Mouse (Mus musculus): Measurements from ENCODE around the gene Csrnp1. TPM values are rescaled to one million over a fixed set of nuclear protein-coding genes. Genes with fewer than 3 reads are reported as not detected.

The Csrnp1 gene
- polyA plus RNA-seq, 1 experiment from 2014 or later: 1.6 TPM

- no peak overlapping the region for H3K4me3 ChIP-seq (ENCODE audit: low read depth, low read length)
- DNase-seq (ENCODE audit: low spot score) (no peak), ATAC-seq (replicated peaks; ENCODE audit: low FRiP score) (no peak)
- H3K36me3 ChIP-seq (ENCODE audit: control insufficient read depth, insufficient read depth, low read length): no peaks in the 10 kb centered on the region
- no peak overlapping the region for H3K4me2 ChIP-seq (ENCODE audit: low read depth, low read length, severe bottlenecking)
- H3K27ac ChIP-seq (ENCODE audit: low read depth, low read length): no peak overlapping the region
- no peak overlapping the region for H3K9ac ChIP-seq (ENCODE audit: low read length)
- no peaks in the 10 kb centered on the region for H3K4me1 ChIP-seq (replicated peaks; ENCODE audit: control insufficient read depth, insufficient read depth, low read length)
- H3K27me3 ChIP-seq (ENCODE audit: control insufficient read depth, insufficient read depth, low read length): no peaks in the 10 kb centered on the region
- H3K9me3 ChIP-seq (ENCODE audit: control insufficient read depth, low read length): no peaks in the 10 kb centered on the region
- 94% methylated on average over 10 of the region's 10 CpGs for WGBS
Observed at GRCm38 (mm10) chr9:119972166-119972565, 12.3 kb downstream of the Csrnp1 start.

DNA sequence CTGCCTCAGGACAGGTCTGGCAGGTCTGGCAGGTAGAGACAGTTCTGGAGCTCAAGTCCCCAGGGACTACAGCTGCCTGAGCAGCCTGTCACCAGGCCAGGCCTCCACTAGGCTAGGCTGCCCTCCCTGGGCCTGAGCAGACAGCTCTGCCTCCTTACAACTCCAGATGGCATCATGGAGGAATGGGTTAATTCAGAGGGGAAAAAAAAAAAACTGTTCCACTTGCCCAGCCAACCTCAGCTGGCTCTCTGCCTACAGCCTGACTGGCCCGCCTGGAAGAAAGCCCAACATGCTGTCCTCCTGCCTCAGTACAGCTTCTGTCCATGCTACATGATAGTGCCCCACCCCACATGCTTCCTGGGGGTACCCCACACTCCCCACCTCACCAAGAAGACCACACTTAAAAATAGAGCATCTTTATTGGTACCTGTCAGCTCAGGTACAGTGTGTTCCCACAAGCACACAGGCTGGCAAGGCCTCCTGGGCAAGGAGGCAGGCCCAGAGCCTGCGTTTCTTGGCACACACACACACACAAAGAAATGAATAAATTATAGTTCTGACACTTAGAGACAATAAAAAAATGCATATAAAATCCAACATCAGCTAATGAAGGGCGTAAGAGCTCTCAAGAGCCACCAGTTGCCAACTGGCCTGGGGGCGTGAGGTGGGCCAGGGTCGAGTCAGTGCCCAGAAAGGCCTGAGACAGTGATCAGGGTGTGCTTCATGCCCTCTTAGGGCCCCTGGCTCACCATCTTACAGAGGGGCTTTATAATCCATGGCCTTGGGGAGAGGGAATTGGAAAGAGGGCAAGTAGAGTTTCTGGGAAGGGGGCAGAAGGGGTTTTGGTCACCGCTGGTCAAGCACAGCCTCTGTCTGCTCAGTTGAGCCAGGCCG is 13.4 kb downstream of the Csrnp1 start:
- ATAC-seq (replicated peaks; ENCODE audit: low FRiP score) (no peak), DNase-seq (ENCODE audit: low spot score) (no peak)
- Histone ChIP-seq H3K9me3 (ENCODE audit: control insufficient read depth, low read length) (no peaks in the 10 kb centered on the region), H3K4me2 (ENCODE audit: low read depth, low read length, severe bottlenecking) (no peak overlapping the region), H3K9ac (ENCODE audit: low read length) (no peak overlapping the region), H3K36me3 (ENCODE audit: control insufficient read depth, insufficient read depth, low read length) (no peaks in the 10 kb centered on the region), H3K27ac (ENCODE audit: low read depth, low read length) (no peak overlapping the region), H3K4me1 (replicated peaks; ENCODE audit: control insufficient read depth, insufficient read depth, low read length) (no peaks in the 10 kb centered on the region), H3K4me3 (ENCODE audit: low read depth, low read length) (no peak overlapping the region), H3K27me3 (ENCODE audit: control insufficient read depth, insufficient read depth, low read length) (no peaks in the 10 kb centered on the region)
- 84% methylated on average over 7 of the region's 7 CpGs for WGBS

- 51% methylated on average over 6 of the region's 6 CpGs for WGBS
- Histone ChIP-seq H3K27me3 (ENCODE audit: control insufficient read depth, insufficient read depth, low read length) (no peaks in the 10 kb centered on the region), H3K9ac (ENCODE audit: low read length) (no peak overlapping the region), H3K4me2 (ENCODE audit: low read depth, low read length, severe bottlenecking) (no peak overlapping the region), H3K4me1 (replicated peaks; ENCODE audit: control insufficient read depth, insufficient read depth, low read length) (no peaks in the 10 kb centered on the region), H3K9me3 (ENCODE audit: control insufficient read depth, low read length) (no peaks in the 10 kb centered on the region), H3K36me3 (ENCODE audit: control insufficient read depth, insufficient read depth, low read length) (no peaks in the 10 kb centered on the region), H3K27ac (ENCODE audit: low read depth, low read length) (no peak overlapping the region), H3K4me3 (ENCODE audit: low read depth, low read length) (no peak overlapping the region)
- ATAC-seq (replicated peaks; ENCODE audit: low FRiP score) (no peak), DNase-seq (ENCODE audit: low spot score) (no peak)
Observed at GRCm38 (mm10) chr9:119970221-119970620, 14.2 kb downstream of the Csrnp1 start.

GRCm38 (mm10) chr9:119969811-119970210 is 14.6 kb downstream of the Csrnp1 start:
- Histone ChIP-seq H3K4me1 (replicated peaks; ENCODE audit: control insufficient read depth, insufficient read depth, low read length) (no peaks in the 10 kb centered on the region), H3K4me2 (ENCODE audit: low read depth, low read length, severe bottlenecking) (no peak overlapping the region)
- WGBS: 80% methylated on average over 7 of the region's 7 CpGs

DNA sequence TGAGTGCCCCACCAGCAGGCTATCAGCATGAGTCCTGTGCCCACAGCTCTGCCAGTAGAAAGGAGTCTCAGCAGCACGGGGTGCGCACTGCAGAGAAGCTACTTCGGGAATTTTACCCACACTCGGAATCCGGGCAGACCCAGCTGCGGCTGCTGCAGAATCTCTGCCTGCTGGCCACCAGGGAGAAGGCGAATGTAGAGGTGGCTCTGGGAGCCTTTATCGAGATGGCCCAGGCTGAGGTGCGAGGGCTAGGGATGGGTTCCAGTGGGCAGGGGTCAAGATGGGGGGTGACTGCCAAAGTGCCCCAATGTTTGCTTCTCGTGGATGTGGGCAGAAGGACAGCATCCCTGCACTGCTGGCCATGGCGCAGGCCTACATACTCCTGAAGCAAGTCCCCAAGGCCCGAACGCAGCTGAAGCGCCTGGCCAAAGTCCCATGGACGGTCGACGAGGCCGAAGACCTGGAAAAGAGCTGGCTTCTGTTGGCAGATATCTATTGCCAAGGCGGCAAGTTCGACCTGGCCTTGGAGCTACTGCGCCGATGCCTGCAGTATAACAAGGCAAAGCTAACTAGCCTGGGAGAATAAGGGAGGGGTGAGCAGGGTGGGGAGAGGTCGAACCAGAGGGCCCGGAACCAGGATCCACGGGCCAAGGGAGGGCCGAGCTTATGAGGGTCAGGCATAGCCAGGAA is 18.1 kb downstream of the Csrnp1 start:
- 88% methylated on average over 26 of the region's 26 CpGs for WGBS
- Histone ChIP-seq H3K9me3 (ENCODE audit: control insufficient read depth, low read length) (no peaks in the 10 kb centered on the region), H3K4me1 (replicated peaks; ENCODE audit: control insufficient read depth, insufficient read depth, low read length) (no peaks in the 10 kb centered on the region), H3K4me3 (ENCODE audit: low read depth, low read length) (no peak overlapping the region), H3K27me3 (ENCODE audit: control insufficient read depth, insufficient read depth, low read length) (no peaks in the 10 kb centered on the region), H3K36me3 (ENCODE audit: control insufficient read depth, insufficient read depth, low read length) (no peaks in the 10 kb centered on the region), H3K27ac (ENCODE audit: low read depth, low read length) (no peak overlapping the region), H3K4me2 (ENCODE audit: low read depth, low read length, severe bottlenecking) (no peak overlapping the region), H3K9ac (ENCODE audit: low read length) (no peak overlapping the region)
- DNase-seq (ENCODE audit: low spot score) (no peak), ATAC-seq (replicated peaks; ENCODE audit: low FRiP score) (no peak)

More at GRCm38 (mm10) chr9:119969811-119970210, 14.6 kb downstream of the Csrnp1 start:
- DNase-seq (ENCODE audit: low spot score) (no peak), ATAC-seq (replicated peaks; ENCODE audit: low FRiP score) (no peak)
- Histone ChIP-seq H3K27ac (ENCODE audit: low read depth, low read length) (no peak overlapping the region), H3K4me3 (ENCODE audit: low read depth, low read length) (no peak overlapping the region), H3K27me3 (ENCODE audit: control insufficient read depth, insufficient read depth, low read length) (no peaks in the 10 kb centered on the region), H3K9ac (ENCODE audit: low read length) (no peak overlapping the region), H3K36me3 (ENCODE audit: control insufficient read depth, insufficient read depth, low read length) (no peaks in the 10 kb centered on the region), H3K9me3 (ENCODE audit: control insufficient read depth, low read length) (no peaks in the 10 kb centered on the region)

GRCm38 (mm10) chr9:119965186-119965585 is 19.3 kb downstream of the Csrnp1 start:
- 87% methylated on average over 3 of the region's 3 CpGs for WGBS
- DNase-seq (ENCODE audit: low spot score) (no peak), ATAC-seq (replicated peaks; ENCODE audit: low FRiP score) (no peak)
- Histone ChIP-seq H3K4me1 (replicated peaks; ENCODE audit: control insufficient read depth, insufficient read depth, low read length) (no peaks in the 10 kb centered on the region), H3K4me2 (ENCODE audit: low read depth, low read length, severe bottlenecking) (no peak overlapping the region), H3K27me3 (ENCODE audit: control insufficient read depth, insufficient read depth, low read length) (no peaks in the 10 kb centered on the region), H3K27ac (ENCODE audit: low read depth, low read length) (no peak overlapping the region), H3K4me3 (ENCODE audit: low read depth, low read length) (no peak overlapping the region), H3K9ac (ENCODE audit: low read length) (no peak overlapping the region), H3K9me3 (ENCODE audit: control insufficient read depth, low read length) (no peaks in the 10 kb centered on the region), H3K36me3 (ENCODE audit: control insufficient read depth, insufficient read depth, low read length) (no peaks in the 10 kb centered on the region)

- Histone ChIP-seq H3K9me3 (ENCODE audit: control insufficient read depth, low read length) (no peaks in the 10 kb centered on the region), H3K27me3 (ENCODE audit: control insufficient read depth, insufficient read depth, low read length) (no peaks in the 10 kb centered on the region), H3K4me1 (replicated peaks; ENCODE audit: control insufficient read depth, insufficient read depth, low read length) (no peaks in the 10 kb centered on the region), H3K36me3 (ENCODE audit: control insufficient read depth, insufficient read depth, low read length) (no peaks in the 10 kb centered on the region), H3K27ac (ENCODE audit: low read depth, low read length) (no peak overlapping the region), H3K4me3 (ENCODE audit: low read depth, low read length) (no peak overlapping the region), H3K9ac (ENCODE audit: low read length) (no peak overlapping the region), H3K4me2 (ENCODE audit: low read depth, low read length, severe bottlenecking) (no peak overlapping the region)
- no peak for ATAC-seq (replicated peaks; ENCODE audit: low FRiP score)
- DNase-seq (ENCODE audit: low spot score): no peak
- 92% methylated on average over 3 of the region's 3 CpGs for WGBS
Observed at GRCm38 (mm10) chr9:119964206-119964605, 20.3 kb downstream of the Csrnp1 start.

- no peaks in the 10 kb centered on the region for H3K4me1 ChIP-seq (replicated peaks; ENCODE audit: control insufficient read depth, insufficient read depth, low read length)
- DNase-seq (ENCODE audit: low spot score) (peak; percentile 87), ATAC-seq (replicated peaks; ENCODE audit: low FRiP score) (peak; percentile 71)
- no peaks in the 10 kb centered on the region for H3K36me3 ChIP-seq (ENCODE audit: control insufficient read depth, insufficient read depth, low read length)
- no peaks in the 10 kb centered on the region for H3K9me3 ChIP-seq (ENCODE audit: control insufficient read depth, low read length)
- no peak overlapping the region for H3K27ac ChIP-seq (ENCODE audit: low read depth, low read length)
- WGBS: 10% methylated on average over 21 of the region's 21 CpGs
- H3K27me3 ChIP-seq (ENCODE audit: control insufficient read depth, insufficient read depth, low read length): no peaks in the 10 kb centered on the region
- H3K9ac ChIP-seq (ENCODE audit: low read length): peak overlapping the region; percentile 21
- no peak overlapping the region for H3K4me3 ChIP-seq (ENCODE audit: low read depth, low read length)
- no peak overlapping the region for H3K4me2 ChIP-seq (ENCODE audit: low read depth, low read length, severe bottlenecking)
Observed at GRCm38 (mm10) chr9:119962987-119963667, 21.3 kb downstream of the Csrnp1 start.

Measured in forebrain, embryonic 11.5 days (tissue).